Mouse (Mus musculus) heart, postnatal 4 days (tissue): Measurements from ENCODE around the gene C8g. TPM values are rescaled to one million over a fixed set of nuclear protein-coding genes. Genes with fewer than 3 reads are reported as not detected.

Experiments
- DNase-seq: peaks from one replicate; pipeline ENCODE4 v3.0.0; 2021
- total RNA-seq, 2 experiments: library from RNA; stranded (reverse); gene quantifications; 2 replicates each; pipeline ENCODE4 v1.2.3; 2021

C8g gene
- total RNA-seq, 2 experiments from 2014 or later = 0.45 TPM; not detected in 1

GRCm38 (mm10) chr2:25465816-25466635 is 35.5 kb downstream of the C8g start:
- no peak for DNase-seq

- no peak for DNase-seq
Observed at GRCm38 (mm10) chr2:25465256-25465655, 36.3 kb downstream of the C8g start.

- no peak for DNase-seq
Observed at GRCm38 (mm10) chr2:25463630-25464029, 37.9 kb downstream of the C8g start.

GRCm38 (mm10) chr2:25461407-25461806 is 40.1 kb downstream of the C8g start:
- DNase-seq = no peak

- peak; percentile 93 for DNase-seq
Observed at GRCm38 (mm10) chr2:25460551-25461309, 40.8 kb downstream of the C8g start, which contains the start of gene Paxx. Gene Paxx (minus strand): TSS chr2:25461094.

- DNase-seq = peak; percentile 32
Observed at GRCm38 (mm10) chr2:25460135-25460534, 41.4 kb downstream of the C8g start.

- DNase-seq = peak; percentile 66
Observed at GRCm38 (mm10) chr2:25458911-25459310, 42.6 kb downstream of the C8g start.

- DNase-seq = no peak
Observed at GRCm38 (mm10) chr2:25457022-25457896, 44.3 kb downstream of the C8g start.

GRCm38 (mm10) chr2:25456205-25456953 is 45.1 kb downstream of the C8g start, which contains the start of gene Clic3:
Gene Clic3 (plus strand): TSS chr2:25456838.
- DNase-seq = no peak

- no peak for DNase-seq
Observed at GRCm38 (mm10) chr2:25452951-25453350, 48.6 kb downstream of the C8g start.

GRCm38 (mm10) chr2:25450853-25451647 is 50.5 kb downstream of the C8g start:
- no peak for DNase-seq

Other genes starting within 250 kb of the C8g start
- gene Tmem203, start 246.3 kb downstream of the C8g start, total RNA-seq = 10 to 100 TPM; 16.9 to 18.1 TPM
- gene Tprn, start 239.1 kb downstream of the C8g start, total RNA-seq = 1 to 10 TPM; 4.9 to 5.7 TPM
- 10 to 100 TPM; 60.0 to 62.0 TPM for gene Ssna1, start 229.3 kb downstream of the C8g start, total RNA-seq
- 10 to 100 TPM; 49.7 to 53.1 TPM for gene Anapc2, start 229.2 kb downstream of the C8g start, total RNA-seq
- gene Tmem210, start 213.6 kb downstream of the C8g start, total RNA-seq = not detected
- not detected for gene Lrrc26, start 211.8 kb downstream of the C8g start, total RNA-seq
- gene Grin1, start 182.5 kb downstream of the C8g start, total RNA-seq = not detected
- gene Man1b1, start 169.4 kb downstream of the C8g start, total RNA-seq = 10 to 100 TPM; 27.2 to 28.6 TPM
- 1 to 10 TPM; 4.7 to 5.2 TPM for gene Dpp7, start 145.4 kb downstream of the C8g start, total RNA-seq
- gene Uap1l1, start 136.0 kb downstream of the C8g start, total RNA-seq = 1 to 10 TPM; 7.3 to 9.5 TPM
- gene Sapcd2, start 129.4 kb downstream of the C8g start, total RNA-seq = 10 to 100 TPM in 1 of 2 experiments, 1 to 10 TPM in 1; 8.7 to 10.8 TPM
- 1 to 10 TPM; 5.7 to 8.5 TPM for gene Entpd2, start 105.8 kb downstream of the C8g start, total RNA-seq
- 10 to 100 TPM; 33.1 to 35.2 TPM for gene Npdc1, start 102.4 kb downstream of the C8g start, total RNA-seq
- gene Fut7, start 78.5 kb downstream of the C8g start, total RNA-seq = under 1 TPM in 1 of 2 experiments, not detected in 1; 0.11 TPM
- 10 to 100 TPM; 19.4 to 20.7 TPM for gene Abca2, start 73.0 kb downstream of the C8g start, total RNA-seq
- gene Clic3, start 44.9 kb downstream of the C8g start, total RNA-seq = 1 to 10 TPM; 2.8 to 4.1 TPM
- gene Paxx, start 40.6 kb downstream of the C8g start, total RNA-seq = 10 to 100 TPM; 30.5 to 32.8 TPM
- 100 to 1,000 TPM; 117 to 137 TPM for gene Ptgds, start 31.7 kb downstream of the C8g start, total RNA-seq
- not detected for gene Lcn12, start 7.8 kb downstream of the C8g start, total RNA-seq
- 10 to 100 TPM; 93.6 to 98.6 TPM for gene Fbxw5, start 969 bp downstream of the C8g start, total RNA-seq
- gene Traf2, start 45.2 kb upstream of the C8g start, total RNA-seq = 10 to 100 TPM; 13.2 to 15.8 TPM
- 100 to 1,000 TPM; 151 to 152 TPM for gene Edf1, start 56.1 kb upstream of the C8g start, total RNA-seq
- 1 to 10 TPM; 1.4 to 2.3 TPM for gene Mamdc4, start 73.1 kb upstream of the C8g start, total RNA-seq
- gene Phpt1, start 73.5 kb upstream of the C8g start, total RNA-seq = 100 to 1,000 TPM; 100 to 101 TPM
- gene Ajm1, start 80.0 kb upstream of the C8g start, total RNA-seq = under 1 TPM; 0.14 to 0.41 TPM
- 10 to 100 TPM; 51.4 to 61.5 TPM for gene Rabl6, start 106.8 kb upstream of the C8g start, total RNA-seq
- not detected for gene Ccdc183, start 116.0 kb upstream of the C8g start, total RNA-seq
- 10 to 100 TPM; 22.2 to 24.0 TPM for gene Tmem141, start 120.3 kb upstream of the C8g start, total RNA-seq
- gene Fcna, start 126.3 kb upstream of the C8g start, total RNA-seq = 1 to 10 TPM; 1.3 to 1.4 TPM
- gene Lcn8, start 151.4 kb upstream of the C8g start, total RNA-seq = under 1 TPM; 0.72 to 0.74 TPM
- gene Lcn5, start 156.2 kb upstream of the C8g start, total RNA-seq = not detected
- not detected for gene Lcn6, start 175.1 kb upstream of the C8g start, total RNA-seq
- gene Lcn10, start 181.0 kb upstream of the C8g start, total RNA-seq = not detected
- gene Obp2a, start 198.3 kb upstream of the C8g start, total RNA-seq = not detected
- 10 to 100 TPM; 13.7 to 17.1 TPM for gene Bmyc, start 205.0 kb upstream of the C8g start, total RNA-seq
- not detected for gene Obp2b, start 235.3 kb upstream of the C8g start, total RNA-seq